Mouse (Mus musculus) MEL (cell line): ENCODE data around the gene Nkap. TPM values are rescaled to one million over a fixed set of nuclear protein-coding genes. Genes with fewer than 3 reads are reported as not detected.

Experiments
- DNase-seq: peaks from one replicate; pipeline ENCODE4 v3.0.0; 2011; ENCODE audit warnings: low read depth, low spot score
- H3K27ac ChIP-seq: 2 replicates; pipeline ENCODE4 v1.5.1; 2012; ENCODE audit warnings: low read depth, mild to moderate bottlenecking, control low read depth, low read length, moderate library complexity; ENCODE audit not compliant: control insufficient read depth
- H3K27me3 ChIP-seq, 2 experiments: fragments of 150-350 bp in 1 of 2; sonication (generic) in 1 of 2; 2 replicates each; pipeline ENCODE4 v1.6.1; 2012; ENCODE audit warnings: low read length in 2 of 2, mild to moderate bottlenecking in 2 of 2, improper control_type of control experiment in 1 of 2, moderate library complexity in 1 of 2; ENCODE audit not compliant: insufficient read depth in 2 of 2, control insufficient read depth in 1 of 2
- H3K36me3 ChIP-seq, 2 experiments: 2 replicates each; pipeline ENCODE4 v1.6.1; 2012 to 2014; ENCODE audit warnings: low read length in 2 of 2, improper control_type of control experiment in 1 of 2, inconsistent platforms in 1 of 2, mild to moderate bottlenecking in 1 of 2; ENCODE audit not compliant: insufficient read depth in 2 of 2, control insufficient read depth in 1 of 2
- H3K4me1 ChIP-seq, 2 experiments: fragments of 150-350 bp in 1 of 2; sonication (generic) in 1 of 2; 2 replicates each; pipeline ENCODE4 v1.6.1; 2012; ENCODE audit warnings: low read length in 2 of 2, improper control_type of control experiment in 1 of 2, mild to moderate bottlenecking in 1 of 2; ENCODE audit not compliant: insufficient read depth in 2 of 2, control insufficient read depth in 1 of 2
- H3K4me3 ChIP-seq, 2 experiments: fragments of 150-350 bp in 1 of 2; sonication (generic) in 1 of 2; 2 replicates each; pipeline ENCODE4 v1.5.1; 2012; ENCODE audit warnings: low read depth in 2 of 2, low read length in 2 of 2, mild to moderate bottlenecking in 2 of 2, moderate library complexity in 2 of 2, control low read depth in 1 of 2, improper control_type of control experiment in 1 of 2; ENCODE audit not compliant: control insufficient read depth in 1 of 2, insufficient read depth in 1 of 2
- H3K79me2 ChIP-seq: 2 replicates; pipeline ENCODE4 v1.6.1; 2012; ENCODE audit warnings: mild to moderate bottlenecking, low read length, moderate library complexity; ENCODE audit not compliant: control insufficient read depth, poor library complexity, insufficient read depth
- H3K9ac ChIP-seq: 2 replicates; pipeline ENCODE4 v1.6.1; 2012; ENCODE audit warnings: low read depth, mild to moderate bottlenecking, control low read depth, low read length, moderate library complexity; ENCODE audit not compliant: control insufficient read depth, poor library complexity, severe bottlenecking
- H3K9me3 ChIP-seq: fragments of 150-350 bp; sonication (generic); replicated peaks from 2 replicates; pipeline ENCODE4 v1.6.1; 2012; ENCODE audit warnings: mild to moderate bottlenecking, low read length, improper control_type of control experiment, moderate library complexity; ENCODE audit not compliant: insufficient read depth
- CTCF ChIP-seq, 3 experiments: IDR thresholded peaks in 2 of 3; conservative IDR thresholded peaks in 1 of 3; 2 replicates each; pipeline ENCODE4 v1.5.1; 2011 to 2012; ENCODE audit warnings: low read length in 3 of 3, low read depth in 2 of 3, mild to moderate bottlenecking in 2 of 3, improper control_type of control experiment in 1 of 3, inconsistent platforms in 1 of 3, mixed read lengths in 1 of 3, moderate library complexity in 1 of 3; ENCODE audit not compliant: control insufficient read depth in 1 of 3, insufficient read depth in 1 of 3, poor library complexity in 1 of 3, severe bottlenecking in 1 of 3
- E2F4 ChIP-seq: IDR thresholded peaks from 2 replicates; pipeline ENCODE4 v1.6.1; 2011; ENCODE audit warnings: low read depth, low read length, improper control_type of control experiment, borderline replicate concordance
- ELF1 ChIP-seq: IDR thresholded peaks from 2 replicates; pipeline ENCODE4 v1.6.1; 2014; ENCODE audit warnings: low read depth, mild to moderate bottlenecking, inconsistent platforms, low read length, improper control_type of control experiment, moderate library complexity
- GABPA ChIP-seq: IDR thresholded peaks from 2 replicates; pipeline ENCODE4 v1.6.1; 2012; ENCODE audit warnings: low read depth, mild to moderate bottlenecking, inconsistent platforms, low read length, improper control_type of control experiment, moderate library complexity
- GATA1 ChIP-seq: IDR thresholded peaks from 2 replicates; pipeline ENCODE4 v1.6.1; 2011; ENCODE audit warnings: low read depth, low read length, improper control_type of control experiment
- MAZ ChIP-seq: IDR thresholded peaks from 2 replicates; pipeline ENCODE4 v1.6.1; 2012; ENCODE audit warnings: low read depth, mild to moderate bottlenecking, inconsistent platforms, low read length, improper control_type of control experiment
- MXI1 ChIP-seq: IDR thresholded peaks from 2 replicates; pipeline ENCODE4 v1.6.1; 2011; ENCODE audit warnings: mild to moderate bottlenecking, low read depth, low read length, improper control_type of control experiment
- MYB ChIP-seq: IDR thresholded peaks from 2 replicates; pipeline ENCODE4 v1.6.1; 2011; ENCODE audit warnings: mild to moderate bottlenecking, low read depth, low read length, improper control_type of control experiment
- MYC ChIP-seq: IDR thresholded peaks from 2 replicates; pipeline ENCODE4 v1.6.1; 2011; ENCODE audit warnings: low read depth, mild to moderate bottlenecking, low read length, improper control_type of control experiment, moderate library complexity
- NRF1 ChIP-seq: IDR thresholded peaks from 2 replicates; pipeline ENCODE4 v1.6.1; 2014; ENCODE audit warnings: low read depth, mild to moderate bottlenecking, inconsistent platforms, low read length, improper control_type of control experiment, moderate library complexity; ENCODE audit not compliant: poor library complexity, insufficient read depth, severe bottlenecking
- POLR2AphosphoS2 ChIP-seq: IDR thresholded peaks from 2 replicates; pipeline ENCODE4 v1.6.1; 2011; ENCODE audit warnings: low read length, improper control_type of control experiment
- POLR2AphosphoS5 ChIP-seq: IDR thresholded peaks from 2 replicates; pipeline ENCODE4 v1.6.1; 2012; ENCODE audit warnings: low read depth, borderline replicate concordance, mild to moderate bottlenecking, inconsistent platforms, low read length, moderate library complexity, mixed read lengths
- RAD21 ChIP-seq: IDR thresholded peaks from 2 replicates; pipeline ENCODE4 v1.6.1; 2011; ENCODE audit warnings: mild to moderate bottlenecking, low read depth, low read length, improper control_type of control experiment
- RCOR1 ChIP-seq: IDR thresholded peaks from 2 replicates; pipeline ENCODE4 v1.6.1; 2012; ENCODE audit warnings: low read depth, mild to moderate bottlenecking, inconsistent platforms, low read length, improper control_type of control experiment
- SMC3 ChIP-seq: IDR thresholded peaks from 2 replicates; pipeline ENCODE4 v1.6.1; 2011; ENCODE audit warnings: low read depth, low read length, improper control_type of control experiment
- UBTF ChIP-seq: IDR thresholded peaks from 2 replicates; pipeline ENCODE4 v1.6.1; 2012; ENCODE audit warnings: low read depth, mild to moderate bottlenecking, inconsistent platforms, low read length, improper control_type of control experiment, moderate library complexity, borderline replicate concordance; ENCODE audit not compliant: insufficient read depth
- USF1 ChIP-seq: IDR thresholded peaks from 2 replicates; pipeline ENCODE4 v1.6.1; 2014; ENCODE audit warnings: low read depth, mild to moderate bottlenecking, inconsistent platforms, low read length, improper control_type of control experiment, moderate library complexity
- USF2 ChIP-seq, 2 experiments: IDR thresholded peaks; 2 replicates each; pipeline ENCODE4 v1.6.1; 2011 to 2012; ENCODE audit warnings: improper control_type of control experiment in 2 of 2, low read length in 2 of 2, borderline replicate concordance in 1 of 2, inconsistent platforms in 1 of 2, low read depth in 1 of 2, mild to moderate bottlenecking in 1 of 2; ENCODE audit not compliant: insufficient read depth in 1 of 2
- ZC3H11A ChIP-seq: IDR thresholded peaks from 2 replicates; pipeline ENCODE4 v1.6.1; 2012; ENCODE audit warnings: low read depth, mild to moderate bottlenecking, inconsistent platforms, low read length, improper control_type of control experiment
- ZMIZ1 ChIP-seq: IDR thresholded peaks from 2 replicates; pipeline ENCODE4 v1.6.1; 2012; ENCODE audit warnings: low read depth, mild to moderate bottlenecking, inconsistent platforms, low read length, improper control_type of control experiment, moderate library complexity
- ZNF384 ChIP-seq: IDR thresholded peaks from 2 replicates; pipeline ENCODE4 v1.6.1; 2012; ENCODE audit warnings: low read depth, mild to moderate bottlenecking, inconsistent platforms, low read length, improper control_type of control experiment
- polyA plus RNA-seq, 2 experiments: library from polyadenylated mRNA; stranded (reverse) in 1 of 2; unstranded in 1 of 2; fragments of >175 nt in 1 of 2; fragments of >200 nt in 1 of 2; gene quantifications; 2 replicates each; pipeline versions ENCODE4 v1.2.1 to v1.2.4; 2012; ENCODE audit warnings: low replicate concordance in 2 of 2, low read depth in 1 of 2; ENCODE audit not compliant: insufficient read length in 2 of 2, insufficient read depth in 1 of 2, missing spikeins in 1 of 2
- total RNA-seq: library from RNA; depleted of rRNA; stranded (reverse); fragments of 300-350 nt; gene quantifications from 2 replicates; pipeline ENCODE4 v1.2.3, GENCODE M21; 2012

Nkap gene
- total and polyA plus RNA-seq, 3 experiments, result 10.5 to 14.5 TPM; not detected in 1

GRCm38 (mm10) chrX:37103826-37104225 is 22.8 kb upstream of the Nkap start:
- peak in 2 of 3 experiments; percentile 18 to 26; a peak in 3 of 6 replicates for TF ChIP-seq CTCF (IDR thresholded peaks at IDR 0.05 in 2 of 3, conservative IDR thresholded peaks at IDR 0.05 in 1 of 3; ENCODE audit: control insufficient read depth in 1 of 3, insufficient read depth in 1 of 3, low read depth in 2 of 3, low read length in 3 of 3, poor library complexity in 1 of 3, severe bottlenecking in 1 of 3)
- no peak for TF ChIP-seq RAD21
- DNase-seq, result no peak
- no peak overlapping the region for H3K27ac ChIP-seq
- no peak overlapping the region for H3K4me3 ChIP-seq
- H3K9me3 ChIP-seq, result no peaks in the 10 kb centered on the region
- H3K9ac ChIP-seq, result no peak overlapping the region
- H3K4me1 ChIP-seq, result peaks cover 0 to 2% of the 10 kb centered on the region in 2 experiments; a peak in 2 of 4 replicates
- H3K79me2 ChIP-seq, result peaks cover 5% of the 10 kb centered on the region; the same call in 1 of the 2 replicates
- H3K27me3 ChIP-seq, result no peaks in the 10 kb centered on the region
- H3K36me3 ChIP-seq, result peaks cover 12 to 16% of the 10 kb centered on the region in 2 experiments

GRCm38 (mm10) chrX:37109526-37110192 is 16.9 kb upstream of the Nkap start:
- peak; percentile 46 for DNase-seq
- H3K9ac ChIP-seq, result peak overlapping the region; percentile 74
- H3K79me2 ChIP-seq, result peaks cover 11% of the 10 kb centered on the region
- H3K4me1 ChIP-seq, result peaks cover 0 to 2% of the 10 kb centered on the region in 2 experiments; a peak in 2 of 4 replicates
- H3K36me3 ChIP-seq, result peaks cover 8 to 19% of the 10 kb centered on the region in 2 experiments
- peak overlapping the region; percentile 61 to 80 for H3K4me3 ChIP-seq
- TF ChIP-seq MXI1 (peak; percentile 75; the same call in 1 of the 2 replicates), NRF1 (no peak)
- H3K9me3 ChIP-seq, result no peaks in the 10 kb centered on the region
- peak overlapping the region; percentile 79 for H3K27ac ChIP-seq
- H3K27me3 ChIP-seq, result no peaks in the 10 kb centered on the region

- H3K9me3 ChIP-seq, result no peaks in the 10 kb centered on the region
- H3K36me3 ChIP-seq, result peaks cover 8 to 19% of the 10 kb centered on the region in 2 experiments
- peaks cover 0 to 2% of the 10 kb centered on the region in 2 experiments; a peak in 2 of 4 replicates for H3K4me1 ChIP-seq
- DNase-seq, result peak; percentile 96
- no peaks in the 10 kb centered on the region for H3K27me3 ChIP-seq
- peak within 1 kb of the TSS; percentile 61 to 80 for H3K4me3 ChIP-seq
- H3K9ac ChIP-seq, result peak within 1 kb of the TSS; percentile 74
- H3K27ac ChIP-seq, result peak within 1 kb of the TSS; percentile 79
- H3K79me2 ChIP-seq, result peaks cover 11% of the 10 kb centered on the region
- TF ChIP-seq UBTF, result no peak
- 0 out of 2 replicates have a peak, but pooled peaks have one; percentile 28 for TF ChIP-seq POLR2AphosphoS2
- TF ChIP-seq ELF1, result peak; percentile 34; the same call in 1 of the 2 replicates
- TF ChIP-seq RCOR1, result no peak
- no peak for TF ChIP-seq ZNF384
- TF ChIP-seq USF1, result no peak
- no peak for TF ChIP-seq GABPA
- TF ChIP-seq POLR2AphosphoS5, result no peak
- peak; percentile 71; the same call in 1 of the 2 replicates for TF ChIP-seq ZMIZ1
- TF ChIP-seq CTCF (IDR thresholded peaks at IDR 0.05 in 2 of 3, conservative IDR thresholded peaks at IDR 0.05 in 1 of 3; ENCODE audit: control insufficient read depth in 1 of 3, insufficient read depth in 1 of 3, low read depth in 2 of 3, low read length in 3 of 3, poor library complexity in 1 of 3, severe bottlenecking in 1 of 3), result no peak
- TF ChIP-seq MAZ, result no peak
- peak; percentile 81 for TF ChIP-seq E2F4
- no peak; the same call in 1 of the 2 replicates for TF ChIP-seq MXI1
- no peak for TF ChIP-seq RAD21
- no peak for TF ChIP-seq MYC
- TF ChIP-seq MYB, result no peak
- TF ChIP-seq USF2 (IDR thresholded peaks at IDR 0.05; ENCODE audit: borderline replicate concordance in 1 of 2, insufficient read depth in 1 of 2, low read depth in 1 of 2, low read length in 2 of 2), result no peak
- no peak for TF ChIP-seq ZC3H11A
- TF ChIP-seq GATA1, result peak; percentile 54
- no peak for TF ChIP-seq SMC3
These were observed 16.3 kb upstream of the Nkap start, which contains the start of gene Upf3b for GRCm38 (mm10) chrX:37110193-37110880. Gene Upf3b (minus strand): TSS chrX:37110322.
